Mouse (Mus musculus) embryonic facial prominence, embryonic 15.5 days (tissue): ENCODE results near the gene Nav3. TPM values are rescaled to one million over a fixed set of nuclear protein-coding genes. Genes with fewer than 3 reads are reported as not detected.

Source experiments
- ATAC-seq: fragments of 200-750 bp; cut with Nextera tagmentation; 2 replicates; pipeline ENCODE4 v1.8.0; 2017; ENCODE audit warnings: low read depth, moderate TSS enrichment; ENCODE audit not compliant: insufficient number of reproducible peaks, low FRiP score, low TSS enrichment
- H3K27ac ChIP-seq: fragments of 300-500 bp; sonication (generic); replicated peaks from 2 replicates; pipeline ENCODE4 v1.5.1; 2015; ENCODE audit warnings: mild to moderate bottlenecking, inconsistent platforms
- H3K27me3 ChIP-seq: fragments of 300-500 bp; sonication (generic); 2 replicates; pipeline ENCODE4 v1.6.1; 2015; ENCODE audit warnings: inconsistent platforms
- H3K36me3 ChIP-seq: fragments of 300-500 bp; sonication (generic); 2 replicates; pipeline ENCODE4 v1.6.1; 2015; ENCODE audit warnings: mild to moderate bottlenecking, inconsistent platforms
- H3K4me1 ChIP-seq: fragments of 300-500 bp; sonication (generic); 2 replicates; pipeline ENCODE4 v1.6.1; 2015; ENCODE audit warnings: inconsistent platforms
- H3K4me2 ChIP-seq: fragments of 300-500 bp; sonication (generic); replicated peaks from 2 replicates; pipeline ENCODE4 v1.6.1; 2015; ENCODE audit warnings: mild to moderate bottlenecking, inconsistent platforms
- H3K4me3 ChIP-seq: fragments of 300-500 bp; sonication (generic); replicated peaks from 2 replicates; pipeline ENCODE4 v1.5.1; 2015; ENCODE audit warnings: mild to moderate bottlenecking, inconsistent platforms
- H3K9ac ChIP-seq: fragments of 300-500 bp; sonication (generic); 2 replicates; pipeline ENCODE4 v1.6.1; 2015; ENCODE audit warnings: inconsistent platforms
- H3K9me3 ChIP-seq: fragments of 300-500 bp; sonication (generic); replicated peaks from 2 replicates; pipeline ENCODE4 v1.6.1; 2016; ENCODE audit warnings: inconsistent platforms
- WGBS: fragments of 180-500 bp; shearing (Covaris S2); methylation state at CpG from one replicate; pipeline ENCODE4 v1.1.7; 2015; 5-methylcytosine and 5-hydroxymethylcytosine counted together
- polyA plus RNA-seq: library from polyadenylated mRNA; unstranded; fragments of >200 nt; fragmentation: Nextera tagmentation; extraction: Ambion mirVana; gene quantifications from 2 replicates; pipeline ENCODE4 v1.2.1, GENCODE M21; 2015

Nav3 gene
- polyA plus RNA-seq, 1 experiment from 2014 or later, result 5.6 TPM

GRCm38 (mm10) chr10:110380792-110381191 lies 75.2 kb downstream of the Nav3 start:
- H3K36me3 ChIP-seq, result no peaks in the 10 kb centered on the region
- H3K4me3 ChIP-seq, result no peak overlapping the region
- H3K27ac ChIP-seq, result no peak overlapping the region
- no peak overlapping the region for H3K4me2 ChIP-seq
- H3K4me1 ChIP-seq, result no peaks in the 10 kb centered on the region
- no peak overlapping the region for H3K9ac ChIP-seq
- H3K9me3 ChIP-seq, result no peaks in the 10 kb centered on the region
- no peak for ATAC-seq
- 85% methylated on average over 2 of the region's 2 CpGs for WGBS
- H3K27me3 ChIP-seq, result no peaks in the 10 kb centered on the region

GRCm38 (mm10) chr10:110372724-110373455 lies 83.1 kb downstream of the Nav3 start:
- Histone ChIP-seq H3K27ac (no peak overlapping the region), H3K4me3 (no peak overlapping the region), H3K27me3 (no peaks in the 10 kb centered on the region), H3K9me3 (no peaks in the 10 kb centered on the region), H3K4me1 (no peaks in the 10 kb centered on the region), H3K4me2 (no peak overlapping the region), H3K9ac (no peak overlapping the region), H3K36me3 (no peaks in the 10 kb centered on the region)
- 63% methylated on average over 11 of the region's 11 CpGs for WGBS
- ATAC-seq, result no peak

GRCm38 (mm10) chr10:110352148-110352547 lies 103.9 kb downstream of the Nav3 start:
- Histone ChIP-seq H3K4me3 (no peak overlapping the region), H3K9ac (no peak overlapping the region), H3K27ac (no peak overlapping the region), H3K27me3 (no peaks in the 10 kb centered on the region), H3K4me2 (no peak overlapping the region), H3K4me1 (no peaks in the 10 kb centered on the region), H3K36me3 (no peaks in the 10 kb centered on the region), H3K9me3 (no peaks in the 10 kb centered on the region)
- WGBS, result 66% methylated on average over 7 of the region's 7 CpGs
- no peak for ATAC-seq

GRCm38 (mm10) chr10:110330030-110330429 lies 126.0 kb downstream of the Nav3 start:
- Histone ChIP-seq H3K9me3 (no peaks in the 10 kb centered on the region), H3K27ac (no peak overlapping the region), H3K4me3 (no peak overlapping the region), H3K27me3 (no peaks in the 10 kb centered on the region), H3K4me1 (no peaks in the 10 kb centered on the region), H3K9ac (no peak overlapping the region), H3K4me2 (no peak overlapping the region), H3K36me3 (no peaks in the 10 kb centered on the region)
- 50% methylated on average over 5 of the region's 5 CpGs for WGBS
- no peak for ATAC-seq

- no peak for ATAC-seq
- H3K4me2 ChIP-seq, result no peak overlapping the region
- H3K36me3 ChIP-seq, result no peaks in the 10 kb centered on the region
- H3K9me3 ChIP-seq, result no peaks in the 10 kb centered on the region
- no peak overlapping the region for H3K9ac ChIP-seq
- H3K4me1 ChIP-seq, result no peaks in the 10 kb centered on the region
- H3K27me3 ChIP-seq, result no peaks in the 10 kb centered on the region
- WGBS, result 49% methylated on average over 5 of the region's 5 CpGs
- no peak overlapping the region for H3K4me3 ChIP-seq
- H3K27ac ChIP-seq, result no peak overlapping the region
Observed at GRCm38 (mm10) chr10:110329629-110330028, 126.4 kb downstream of the Nav3 start.

- Histone ChIP-seq H3K4me1 (0 out of 2 replicates have a peak, but pooled peaks cover 5% of the 10 kb centered on the region), H3K4me2 (no peak overlapping the region), H3K4me3 (no peak overlapping the region), H3K9ac (no peak overlapping the region), H3K27ac (no peak overlapping the region), H3K27me3 (no peaks in the 10 kb centered on the region), H3K36me3 (no peaks in the 10 kb centered on the region), H3K9me3 (no peaks in the 10 kb centered on the region)
- no peak; the same call in 1 of the 2 replicates for ATAC-seq
- 24% methylated on average over 6 of the region's 6 CpGs for WGBS
Observed at GRCm38 (mm10) chr10:110322082-110322632, 133.8 kb downstream of the Nav3 start.

GRCm38 (mm10) chr10:110317275-110317674 lies 138.7 kb downstream of the Nav3 start:
- Histone ChIP-seq H3K27me3 (no peaks in the 10 kb centered on the region), H3K4me2 (no peak overlapping the region), H3K36me3 (no peaks in the 10 kb centered on the region), H3K27ac (no peak overlapping the region), H3K4me1 (0 out of 2 replicates have a peak, but pooled peaks cover 3% of the 10 kb centered on the region), H3K9ac (no peak overlapping the region), H3K9me3 (no peaks in the 10 kb centered on the region), H3K4me3 (no peak overlapping the region)
- no peak for ATAC-seq
- WGBS, result 79% methylated on average over 5 of the region's 5 CpGs

GRCm38 (mm10) chr10:110314525-110314924 lies 141.5 kb downstream of the Nav3 start:
- Histone ChIP-seq H3K4me2 (no peak overlapping the region), H3K4me1 (no peaks in the 10 kb centered on the region), H3K36me3 (no peaks in the 10 kb centered on the region), H3K4me3 (no peak overlapping the region), H3K27me3 (no peaks in the 10 kb centered on the region), H3K9me3 (no peaks in the 10 kb centered on the region), H3K9ac (no peak overlapping the region), H3K27ac (no peak overlapping the region)
- ATAC-seq, result no peak
- WGBS, result 68% methylated on average over 5 of the region's 5 CpGs

GRCm38 (mm10) chr10:110313959-110314358 lies 142.0 kb downstream of the Nav3 start:
- H3K4me2 ChIP-seq, result no peak overlapping the region
- 74% methylated on average over 7 of the region's 7 CpGs for WGBS
- no peak overlapping the region for H3K4me3 ChIP-seq
- ATAC-seq, result no peak
- H3K9ac ChIP-seq, result no peak overlapping the region
- no peak overlapping the region for H3K27ac ChIP-seq
- H3K9me3 ChIP-seq, result no peaks in the 10 kb centered on the region
- H3K36me3 ChIP-seq, result no peaks in the 10 kb centered on the region
- no peaks in the 10 kb centered on the region for H3K27me3 ChIP-seq
- H3K4me1 ChIP-seq, result no peaks in the 10 kb centered on the region

- Histone ChIP-seq H3K4me2 (no peak overlapping the region), H3K4me1 (no peaks in the 10 kb centered on the region), H3K4me3 (no peak overlapping the region), H3K27ac (no peak overlapping the region), H3K36me3 (no peaks in the 10 kb centered on the region), H3K9me3 (no peaks in the 10 kb centered on the region), H3K9ac (no peak overlapping the region), H3K27me3 (no peaks in the 10 kb centered on the region)
- ATAC-seq, result no peak
- WGBS, result 69% methylated on average over 4 of the region's 4 CpGs
Observed at GRCm38 (mm10) chr10:110309511-110309910, 146.5 kb downstream of the Nav3 start.

- no peaks in the 10 kb centered on the region for H3K4me1 ChIP-seq
- no peak overlapping the region for H3K4me3 ChIP-seq
- H3K27ac ChIP-seq, result no peak overlapping the region
- H3K4me2 ChIP-seq, result no peak overlapping the region
- no peaks in the 10 kb centered on the region for H3K36me3 ChIP-seq
- no peaks in the 10 kb centered on the region for H3K9me3 ChIP-seq
- 80% methylated on average over 5 of the region's 5 CpGs for WGBS
- ATAC-seq, result no peak
- H3K9ac ChIP-seq, result no peak overlapping the region
- H3K27me3 ChIP-seq, result no peaks in the 10 kb centered on the region
Observed at GRCm38 (mm10) chr10:110305609-110306008, 150.4 kb downstream of the Nav3 start.
